Mouse (Mus musculus) hindbrain, embryonic 13.5 days (tissue): ENCODE results near the gene Adcy6. TPM values are rescaled to one million over a fixed set of nuclear protein-coding genes. Genes with fewer than 3 reads are reported as not detected.
A peak's percentile ranks its signal among the peaks of the same experiment; 100 is the strongest.

Experiments used
- ATAC-seq: fragments of 200-750 bp; cut with Nextera tagmentation; 2 replicates; pipeline ENCODE4 v1.8.0; 2017; ENCODE audit warnings: moderate TSS enrichment; ENCODE audit not compliant: low FRiP score
- H3K27ac ChIP-seq: fragments of 300-500 bp; sonication (generic); 2 replicates; pipeline ENCODE4 v1.5.1; 2015; ENCODE audit warnings: inconsistent platforms, mild to moderate bottlenecking, moderate library complexity
- H3K27me3 ChIP-seq: fragments of 300-500 bp; sonication (generic); 2 replicates; pipeline ENCODE4 v1.6.1; 2015; ENCODE audit warnings: mild to moderate bottlenecking, inconsistent platforms
- H3K36me3 ChIP-seq: fragments of 300-500 bp; sonication (generic); 2 replicates; pipeline ENCODE4 v1.6.1; 2015; ENCODE audit warnings: mild to moderate bottlenecking, inconsistent platforms
- H3K4me1 ChIP-seq: fragments of 300-500 bp; sonication (generic); replicated peaks from 2 replicates; pipeline ENCODE4 v1.6.1; 2015; ENCODE audit warnings: inconsistent platforms
- H3K4me2 ChIP-seq: fragments of 300-500 bp; sonication (generic); 2 replicates; pipeline ENCODE4 v1.6.1; 2015; ENCODE audit warnings: inconsistent platforms, mild to moderate bottlenecking, moderate library complexity
- H3K4me3 ChIP-seq: fragments of 300-500 bp; sonication (generic); 2 replicates; pipeline ENCODE4 v1.5.1; 2015; ENCODE audit warnings: mild to moderate bottlenecking, inconsistent platforms
- H3K9ac ChIP-seq: fragments of 300-500 bp; sonication (generic); 2 replicates; pipeline ENCODE4 v1.6.1; 2015; ENCODE audit warnings: mild to moderate bottlenecking, inconsistent platforms
- H3K9me3 ChIP-seq: fragments of 300-500 bp; sonication (generic); 2 replicates; pipeline ENCODE4 v1.6.1; 2016; ENCODE audit warnings: inconsistent platforms
- WGBS: fragments of 180-500 bp; shearing (Covaris S2); methylation state at CpG from one replicate; pipeline ENCODE4 v1.1.7; 2015; 5-methylcytosine and 5-hydroxymethylcytosine counted together
- polyA plus RNA-seq: library from polyadenylated mRNA; unstranded; fragments of >200 nt; fragmentation: Nextera tagmentation; extraction: Ambion mirVana; gene quantifications from 2 replicates; pipeline ENCODE4 v1.2.1, GENCODE M21; 2015

The Adcy6 gene
- polyA plus RNA-seq, 1 experiment from 2014 or later = 10.1 TPM

- Histone ChIP-seq H3K4me2 (peak overlapping the region; percentile 78), H3K9me3 (no peaks in the 10 kb centered on the region), H3K36me3 (peaks cover 3% of the 10 kb centered on the region), H3K4me3 (peak overlapping the region; percentile 92), H3K9ac (peak overlapping the region; percentile 86), H3K27ac (peak overlapping the region; percentile 92), H3K27me3 (no peaks in the 10 kb centered on the region), H3K4me1 (peaks cover 33% of the 10 kb centered on the region)
- peak; percentile 12 for ATAC-seq
- 15% methylated on average over 22 of the region's 22 CpGs for WGBS
These were observed 41.4 kb downstream of the Adcy6 start for GRCm38 (mm10) chr15:98568256-98569033.

- Histone ChIP-seq H3K27ac (peak overlapping the region; percentile 94), H3K36me3 (peaks cover 12% of the 10 kb centered on the region), H3K4me1 (peaks cover 35% of the 10 kb centered on the region), H3K4me3 (peak overlapping the region; percentile 92), H3K9me3 (no peaks in the 10 kb centered on the region), H3K9ac (peak overlapping the region; percentile 92), H3K27me3 (no peaks in the 10 kb centered on the region), H3K4me2 (peak overlapping the region; percentile 95)
- under 1% methylated on average over 88 of the region's 88 CpGs for WGBS
- ATAC-seq = peak; percentile 98
These were observed 42.4 kb downstream of the Adcy6 start for GRCm38 (mm10) chr15:98567278-98568134.

- H3K27ac ChIP-seq = peak overlapping the region; percentile 94
- no peak for ATAC-seq
These were observed 43.0 kb downstream of the Adcy6 start for GRCm38 (mm10) chr15:98566973-98567277.

GRCm38 (mm10) chr15:98557186-98557585, 52.7 kb downstream of the Adcy6 start:
- Histone ChIP-seq H3K4me1 (no peaks in the 10 kb centered on the region; the same call in 1 of the 2 replicates), H3K4me3 (no peak overlapping the region), H3K9me3 (no peaks in the 10 kb centered on the region), H3K9ac (no peak overlapping the region), H3K27me3 (no peaks in the 10 kb centered on the region), H3K4me2 (no peak overlapping the region), H3K27ac (no peak overlapping the region), H3K36me3 (peaks cover 57% of the 10 kb centered on the region)
- no peak for ATAC-seq
- WGBS = 92% methylated on average over 5 of the region's 5 CpGs

More at GRCm38 (mm10) chr15:98566973-98567277, 43.0 kb downstream of the Adcy6 start:
- H3K4me1 ChIP-seq = peaks cover 35% of the 10 kb centered on the region
- no peaks in the 10 kb centered on the region for H3K27me3 ChIP-seq
- H3K9ac ChIP-seq = peak overlapping the region; percentile 92
- H3K4me3 ChIP-seq = peak overlapping the region; percentile 92
- peaks cover 12% of the 10 kb centered on the region for H3K36me3 ChIP-seq
- no peaks in the 10 kb centered on the region for H3K9me3 ChIP-seq
- peak overlapping the region; percentile 95 for H3K4me2 ChIP-seq
- 1% methylated on average over 15 of the region's 15 CpGs for WGBS

GRCm38 (mm10) chr15:98555881-98556280, 54.0 kb downstream of the Adcy6 start:
- Histone ChIP-seq H3K4me2 (no peak overlapping the region), H3K9me3 (no peaks in the 10 kb centered on the region), H3K27ac (no peak overlapping the region), H3K36me3 (peaks cover 66% of the 10 kb centered on the region), H3K4me1 (no peaks in the 10 kb centered on the region), H3K27me3 (no peaks in the 10 kb centered on the region), H3K4me3 (no peak overlapping the region), H3K9ac (no peak overlapping the region)
- no peak for ATAC-seq
- 92% methylated on average over 4 of the region's 4 CpGs for whole genome bisulfite sequencing

GRCm38 (mm10) chr15:98552758-98553157, 57.1 kb downstream of the Adcy6 start:
- Histone ChIP-seq H3K4me2 (no peak overlapping the region), H3K36me3 (peaks cover 63% of the 10 kb centered on the region), H3K4me1 (no peaks in the 10 kb centered on the region), H3K27ac (no peak overlapping the region), H3K27me3 (no peaks in the 10 kb centered on the region), H3K9ac (no peak overlapping the region), H3K9me3 (no peaks in the 10 kb centered on the region), H3K4me3 (no peak overlapping the region)
- no peak for ATAC-seq
- 95% methylated on average over 2 of the region's 2 CpGs for WGBS

- Histone ChIP-seq H3K4me2 (no peak overlapping the region), H3K4me1 (no peaks in the 10 kb centered on the region), H3K27ac (no peak overlapping the region), H3K36me3 (peaks cover 82% of the 10 kb centered on the region), H3K9me3 (no peaks in the 10 kb centered on the region), H3K9ac (no peak overlapping the region), H3K27me3 (no peaks in the 10 kb centered on the region), H3K4me3 (no peak overlapping the region)
- WGBS = 99% methylated on average over 5 of the region's 5 CpGs
- no peak for ATAC-seq
These were observed 63.0 kb downstream of the Adcy6 start for GRCm38 (mm10) chr15:98546843-98547242.

- no peaks in the 10 kb centered on the region for H3K9me3 ChIP-seq
- H3K27me3 ChIP-seq = no peaks in the 10 kb centered on the region
- H3K36me3 ChIP-seq = peaks cover 82% of the 10 kb centered on the region
- no peak overlapping the region for H3K4me3 ChIP-seq
- ATAC-seq = no peak
- no peaks in the 10 kb centered on the region for H3K4me1 ChIP-seq
- WGBS = over 99% methylated on average over 3 of the region's 3 CpGs
- no peak overlapping the region for H3K4me2 ChIP-seq
- no peak overlapping the region for H3K27ac ChIP-seq
- H3K9ac ChIP-seq = no peak overlapping the region
These were observed 64.7 kb downstream of the Adcy6 start for GRCm38 (mm10) chr15:98545151-98545550.

GRCm38 (mm10) chr15:98543341-98543740, 66.5 kb downstream of the Adcy6 start:
- 88% methylated on average over 4 of the region's 4 CpGs for WGBS
- H3K4me3 ChIP-seq = no peak overlapping the region
- no peaks in the 10 kb centered on the region for H3K9me3 ChIP-seq
- H3K36me3 ChIP-seq = peaks cover 80% of the 10 kb centered on the region
- H3K9ac ChIP-seq = no peak overlapping the region
- H3K27ac ChIP-seq = no peak overlapping the region
- no peaks in the 10 kb centered on the region for H3K4me1 ChIP-seq
- no peaks in the 10 kb centered on the region for H3K27me3 ChIP-seq
- H3K4me2 ChIP-seq = no peak overlapping the region
- no peak for ATAC-seq

- Histone ChIP-seq H3K36me3 (peaks cover 64% of the 10 kb centered on the region), H3K9ac (no peak overlapping the region), H3K4me1 (no peaks in the 10 kb centered on the region), H3K4me3 (no peak overlapping the region), H3K4me2 (no peak overlapping the region), H3K27ac (no peak overlapping the region), H3K27me3 (no peaks in the 10 kb centered on the region), H3K9me3 (no peaks in the 10 kb centered on the region)
- 90% methylated on average over 6 of the region's 6 CpGs for WGBS
- no peak for ATAC-seq
These were observed 68.8 kb downstream of the Adcy6 start for GRCm38 (mm10) chr15:98541064-98541463.
